In the genomic region with DNA sequence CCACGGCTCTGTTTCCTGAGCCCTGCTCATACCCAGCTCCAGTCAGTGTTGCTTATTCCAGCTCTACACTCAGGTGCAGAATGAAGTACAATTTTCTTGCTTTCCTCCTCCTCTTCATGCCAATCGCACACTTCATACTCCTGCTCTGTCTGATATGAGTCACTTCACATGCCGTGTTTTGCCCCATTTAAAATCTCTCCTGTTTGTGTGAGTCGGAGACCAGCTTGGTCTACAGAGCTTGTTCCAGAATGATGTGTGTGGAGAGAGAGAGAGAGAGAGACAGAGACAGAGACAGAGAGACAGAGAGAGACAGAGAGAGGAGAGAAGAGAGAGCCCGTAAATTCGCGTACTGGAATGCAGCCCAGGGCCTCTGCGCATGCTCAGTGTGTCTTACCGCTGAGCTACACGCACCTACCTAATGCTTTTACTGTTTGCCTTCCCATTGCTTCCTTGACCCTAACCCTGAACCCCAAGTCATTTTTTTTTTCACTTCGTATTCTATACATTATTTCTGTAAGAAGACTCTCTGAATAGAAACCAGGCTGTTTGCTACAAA, we compare ENCODE assay signal across 14 mouse cellular contexts. TPM values are rescaled to one million over a fixed set of nuclear protein-coding genes. Genes with fewer than 3 reads are reported as not detected.
DNase-seq lines count a peak whose midpoint lies in the region; ATAC-seq and TF ChIP-seq lines count a peak whose summit lies in the region.
"Had no signal": no experiment of that assay in that cellular context is flagged by ENCODE, and none has a peak within 500 bp of the region (broad histone marks: within the 10 kb centered on the region; RNA-seq: fewer than 3 reads in every experiment).

No protein-coding gene starts in this region.

- WGBS in hindbrain, postnatal 0 days = 88% methylated on average over 11 of the region's 11 CpGs
- 89% methylated on average over 11 of the region's 11 CpGs for WGBS in hindbrain, embryonic 11.5 days

- ATAC-seq in hindbrain, postnatal 0 days = no peak
- no peak for ATAC-seq in hindbrain, embryonic 11.5 days (ENCODE audit: low FRiP score)
- no peak for ATAC-seq in CD4-positive, CD25-positive, alpha-beta regulatory T cell, adult 4 months
- ATAC-seq: intestine, embryonic 16.5 days had no signal

- peaks cover 7% of the 10 kb centered on the region; the same call in 1 of the 2 replicates for H3K4me1 ChIP-seq in hindbrain, postnatal 0 days (ENCODE audit: insufficient read depth, low read length)
- H3K4me1 ChIP-seq in hindbrain, embryonic 11.5 days (replicated peaks; ENCODE audit: control insufficient read depth, insufficient read depth, low read length) = no peaks in the 10 kb centered on the region
- peaks cover 80% of the 10 kb centered on the region for H3K4me1 ChIP-seq in E14TG2a.4 (replicated peaks; ENCODE audit: low read depth, low read length)

- no peak overlapping the region for H3K4me2 ChIP-seq in hindbrain, postnatal 0 days (ENCODE audit: low read depth, low read length)
- H3K4me2 ChIP-seq in hindbrain, embryonic 11.5 days (replicated peaks; ENCODE audit: low read depth, low read length) = no peak overlapping the region
- H3K4me2 ChIP-seq: hindbrain, embryonic 13.5 days; limb, embryonic 12.5 days had no signal

- no peak for TF ChIP-seq CTCF in hindbrain, postnatal 0 days (IDR thresholded peaks at IDR 0.05; ENCODE audit: low read depth)
- TF ChIP-seq CTCF in E14TG2a.4 (conservative IDR thresholded peaks at IDR 0.05; ENCODE audit: low read length) = no peak

- no peaks in the 10 kb centered on the region for H3K27me3 ChIP-seq in hindbrain, postnatal 0 days (ENCODE audit: insufficient read depth, low read length)
- no peaks in the 10 kb centered on the region for H3K27me3 ChIP-seq in hindbrain, embryonic 11.5 days (ENCODE audit: control insufficient read depth, insufficient read depth, low read length)
- H3K27me3 ChIP-seq in E14TG2a.4 (ENCODE audit: insufficient read depth, low read length) = no peaks in the 10 kb centered on the region
- H3K27me3 ChIP-seq: hindbrain, embryonic 13.5 days; limb, embryonic 12.5 days had no signal

- peak overlapping the region; percentile 82 for H3K27ac ChIP-seq in hindbrain, postnatal 0 days
- no peak overlapping the region for H3K27ac ChIP-seq in hindbrain, embryonic 11.5 days (ENCODE audit: low read depth, low read length)
- H3K27ac ChIP-seq: limb, embryonic 12.5 days; liver, embryonic 14.5 days had no signal

- no peak overlapping the region for H3K4me3 ChIP-seq in hindbrain, postnatal 0 days (ENCODE audit: low read length)
- no peak overlapping the region for H3K4me3 ChIP-seq in hindbrain, embryonic 11.5 days (ENCODE audit: low read depth, low read length)
- H3K4me3 ChIP-seq in E14TG2a.4 (replicated peaks; ENCODE audit: low read length) = peak overlapping the region; percentile 41
- H3K4me3 ChIP-seq: hindbrain, embryonic 13.5 days; limb, embryonic 12.5 days had no signal

- DNase-seq in hindbrain, postnatal 0 days (ENCODE audit: low spot score) = no peak
- no peak for DNase-seq in hindbrain, embryonic 11.5 days (ENCODE audit: low spot score)
- DNase-seq in NIH3T3 (ENCODE audit: low read depth) = peak; percentile 28
- DNase-seq in cerebellum, adult 9-11 months = peak; percentile 59
- DNase-seq in urinary bladder, postnatal 14 days (ENCODE audit: low spot score) = no peak
- DNase-seq: adrenal gland, postnatal 36 days; gastrocnemius, postnatal 14 days; midbrain, embryonic 14.5 days had no signal

- no peaks in the 10 kb centered on the region for H3K9me3 ChIP-seq in hindbrain, postnatal 0 days (ENCODE audit: low read length)
- no peaks in the 10 kb centered on the region for H3K9me3 ChIP-seq in hindbrain, embryonic 11.5 days (ENCODE audit: control insufficient read depth, low read length)
- no peaks in the 10 kb centered on the region for H3K9me3 ChIP-seq in E14TG2a.4 (ENCODE audit: low read length)
- H3K9me3 ChIP-seq: hindbrain, embryonic 13.5 days; limb, embryonic 12.5 days had no signal

- no peaks in the 10 kb centered on the region for H3K36me3 ChIP-seq in hindbrain, postnatal 0 days (ENCODE audit: insufficient read depth, low read length)
- H3K36me3 ChIP-seq in hindbrain, embryonic 11.5 days (ENCODE audit: control insufficient read depth, insufficient read depth, low read length) = no peaks in the 10 kb centered on the region
- H3K36me3 ChIP-seq in E14TG2a.4 (ENCODE audit: insufficient read depth, low read length) = no peaks in the 10 kb centered on the region
- H3K36me3 ChIP-seq: hindbrain, embryonic 13.5 days; limb, embryonic 12.5 days had no signal

- H3K9ac ChIP-seq in hindbrain, postnatal 0 days (replicated peaks; ENCODE audit: low read length) = no peak overlapping the region
- no peak overlapping the region for H3K9ac ChIP-seq in hindbrain, embryonic 11.5 days (ENCODE audit: low read depth, low read length)
- H3K9ac ChIP-seq: hindbrain, embryonic 13.5 days; limb, embryonic 12.5 days; liver, embryonic 14.5 days had no signal

RNA-seq across cellular contexts. Expression of gene Slc2a3, which starts 30.6 kb away (rescaled TPM):
- 108 and 129 TPM in 2 replicates for total RNA-seq in hindbrain, postnatal 0 days (2014; rRNA removed)
- 48.9 and 49.7 TPM in 2 replicates for polyA plus RNA-seq in hindbrain, postnatal 0 days (2015; fragmentation: Nextera tagmentation; extraction: Ambion mirVana)
- 23.5 and 29.2 TPM in 2 replicates for polyA plus RNA-seq in hindbrain, embryonic 11.5 days (2014; fragmentation: Nextera tagmentation; extraction: Ambion mirVana)
- polyA plus RNA-seq in CD4-positive, CD25-positive, alpha-beta regulatory T cell, adult 4 months (2017; shearing (Covaris generic)) = 100 to 1,000 TPM; 103 to 138 TPM

RNA-seq across cellular contexts. Expression of gene Foxj2, which starts 48.9 kb away (rescaled TPM):
- 20.1 and 32.5 TPM in 2 replicates for total RNA-seq in hindbrain, postnatal 0 days (2014; rRNA removed)
- 5.9 and 6.9 TPM in 2 replicates for polyA plus RNA-seq in hindbrain, postnatal 0 days (2015; fragmentation: Nextera tagmentation; extraction: Ambion mirVana)
- polyA plus RNA-seq in hindbrain, embryonic 11.5 days (2014; fragmentation: Nextera tagmentation; extraction: Ambion mirVana) = 3.0 and 4.0 TPM in 2 replicates
- polyA plus RNA-seq in CD4-positive, CD25-positive, alpha-beta regulatory T cell, adult 4 months (2017; shearing (Covaris generic)) = 1 to 10 TPM; 8.5 to 9.2 TPM

Comparison
In these comparisons a context has a peak if more than half of its experiments do, and no peak if none do; other contexts are left out.
1. DNase-seq: peak in NIH3T3 (single experiment) and cerebellum, adult 9-11 months (single experiment); none in hindbrain, postnatal 0 days (single experiment), hindbrain, embryonic 11.5 days (single experiment) and urinary bladder, postnatal 14 days (single experiment).